Mouse (Mus musculus) thymus, adult 2 months (tissue): ENCODE results near the gene Opa3.

ENCODE experiments used
- CTCF ChIP-seq: fragments of 200-500 bp; IDR thresholded peaks from 2 replicates; pipeline ENCODE4 v1.5.1; 2012; ENCODE audit warnings: mild to moderate bottlenecking, control low read depth, low read length, moderate library complexity, borderline replicate concordance; ENCODE audit not compliant: control insufficient read depth, poor library complexity, insufficient read depth; ENCODE audit errors: extremely low read depth
- POLR2A ChIP-seq: fragments of 200-500 bp; IDR thresholded peaks from 2 replicates; pipeline ENCODE4 v1.6.1; 2012; ENCODE audit warnings: mild to moderate bottlenecking, low read length, control low read depth, moderate library complexity; ENCODE audit not compliant: control insufficient read depth, poor library complexity, insufficient read depth; ENCODE audit errors: extremely low read depth

DNA sequence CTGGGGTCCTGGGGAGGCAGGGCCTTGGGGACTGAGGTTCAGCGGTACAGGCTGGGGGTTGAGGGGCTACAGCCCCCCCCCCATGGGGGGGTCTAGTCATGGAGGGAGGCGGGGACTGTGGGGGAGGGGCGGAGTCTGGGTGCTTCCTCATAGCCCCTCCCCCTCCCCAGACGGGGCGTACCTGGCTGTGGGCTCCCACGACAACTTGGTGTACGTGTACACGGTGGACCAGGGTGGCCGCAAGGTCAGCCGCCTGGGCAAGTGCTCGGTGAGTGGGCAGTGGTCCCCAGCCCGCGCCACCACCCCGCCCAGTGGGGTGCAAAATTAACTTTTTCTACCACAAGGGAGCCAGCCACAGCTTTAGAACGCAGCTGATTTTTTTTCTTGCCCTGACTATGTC is 26.5 kb upstream of the Opa3 start:
- TF ChIP-seq CTCF (no peak), POLR2A (no peak)
